Mouse (Mus musculus): ENCODE results near the gene Hist1h2ag.
A peak's percentile ranks its signal among the peaks of the same experiment; 100 is the strongest.

Gene Hist1h2ag

DNA sequence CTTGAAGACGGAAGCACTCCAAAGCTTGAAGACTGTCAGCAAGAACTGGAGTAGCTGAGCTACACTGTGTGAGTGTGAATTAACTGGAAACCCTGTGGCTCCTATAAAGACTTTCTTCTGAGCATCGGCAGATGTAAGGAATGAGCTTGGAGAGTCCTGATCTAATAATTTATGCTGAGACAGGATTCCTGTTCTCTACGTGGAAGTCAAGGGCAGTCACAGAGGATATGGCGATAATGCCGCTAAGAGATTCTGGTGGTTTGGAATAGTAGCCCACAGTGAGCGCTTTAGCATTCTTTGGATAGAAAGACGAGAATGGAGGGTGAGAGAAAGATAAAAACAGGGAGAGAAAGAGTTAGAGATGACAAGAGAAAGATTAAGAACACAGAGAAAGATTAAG is 34.9 kb downstream of the Hist1h2ag start:
- no peak for DNase-seq

DNA sequence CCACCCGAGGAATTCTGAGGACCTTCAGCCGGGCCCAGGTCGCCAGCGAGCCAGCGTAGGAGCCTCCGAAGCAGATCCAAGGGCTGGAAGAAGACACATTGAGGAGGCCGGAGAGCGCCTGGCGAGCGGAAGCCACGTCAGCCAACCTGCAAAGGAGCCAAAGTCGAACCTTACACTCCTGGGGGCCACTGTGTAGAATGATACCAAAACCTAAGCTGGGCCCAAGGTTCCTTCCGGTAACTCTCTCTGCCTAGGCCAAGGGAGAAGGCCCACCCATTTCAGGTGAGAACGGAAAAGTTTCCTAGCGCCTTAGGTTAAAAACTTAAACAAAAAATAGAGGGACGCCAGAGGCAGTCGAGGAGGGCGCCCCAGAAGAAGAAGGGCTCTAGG is 35.6 kb downstream of the Hist1h2ag start:
- no peak for DNase-seq

DNA sequence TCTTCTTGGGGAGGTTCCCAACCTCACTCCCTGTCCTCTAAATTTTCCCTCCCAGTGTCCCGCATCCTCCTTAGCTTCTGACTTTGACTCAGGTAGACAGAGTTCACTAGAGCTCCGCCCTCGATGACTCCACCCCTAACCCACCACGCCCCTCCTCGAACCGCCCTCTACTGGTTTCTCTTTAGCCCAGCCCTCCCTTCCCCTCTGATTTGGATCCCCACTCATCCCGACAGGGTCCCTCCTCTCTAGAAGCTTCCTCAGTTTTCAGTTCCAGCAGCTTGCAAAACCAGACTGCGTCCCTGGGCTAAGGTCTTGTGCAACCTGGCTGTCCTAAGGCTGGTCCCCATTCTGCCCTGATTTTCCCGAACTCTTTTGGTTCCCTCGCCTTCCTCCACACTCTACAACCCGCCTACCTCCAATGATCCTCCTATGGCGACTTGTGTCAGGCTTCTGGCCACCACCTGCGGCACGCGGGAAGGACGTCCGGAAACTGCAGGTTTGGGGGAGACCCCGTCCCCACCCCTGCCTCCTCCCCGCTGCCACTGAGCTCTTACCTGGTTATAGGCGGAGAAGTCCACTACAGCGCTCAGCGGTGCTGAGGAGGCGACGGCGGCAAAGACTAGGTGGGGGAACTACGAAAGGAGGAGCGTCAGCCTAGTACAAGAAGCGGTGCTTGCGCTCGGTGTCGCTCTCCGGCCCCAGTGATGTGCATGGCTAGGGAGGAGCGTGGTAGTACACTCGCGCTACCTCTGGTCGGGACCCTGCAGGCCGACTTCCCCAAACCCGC is 36.2 kb downstream of the Hist1h2ag start:
- peak; percentile 74 to 77 for DNase-seq

DNA sequence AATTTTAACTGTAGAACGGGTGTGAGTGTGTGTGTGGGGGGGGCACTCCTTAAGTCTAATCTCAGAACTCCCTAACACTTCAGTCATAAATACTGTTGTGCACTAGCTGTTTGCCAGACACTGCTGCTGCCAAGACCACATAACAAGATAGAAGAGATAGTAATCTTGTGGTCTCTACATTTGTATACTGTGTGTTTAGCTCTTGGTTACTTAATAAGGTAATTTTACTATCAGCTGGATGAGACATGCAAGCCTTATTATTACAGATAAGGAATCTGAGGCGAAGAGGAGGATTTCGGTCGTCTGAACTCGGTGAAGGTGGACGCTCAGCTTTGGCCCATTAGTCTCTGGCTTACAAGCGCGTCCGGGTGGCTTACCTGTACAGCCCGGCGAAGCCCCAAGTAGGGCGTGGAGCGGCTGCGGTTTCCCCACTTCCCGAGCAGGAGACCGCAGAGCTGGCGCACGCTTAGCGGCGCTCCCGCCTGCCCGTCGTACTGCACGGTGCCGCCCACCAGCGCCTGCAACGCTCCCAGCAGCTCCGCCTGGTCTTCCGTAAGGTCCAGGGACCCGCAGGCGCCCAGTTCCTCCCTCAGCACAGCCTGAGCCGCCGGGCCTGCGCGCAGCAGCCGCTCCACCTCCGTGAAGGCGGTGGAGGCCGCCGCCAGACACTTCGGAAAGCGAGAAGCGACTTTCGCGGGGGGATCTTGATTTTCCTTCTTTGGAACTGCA is 37.0 kb downstream of the Hist1h2ag start:
- peak; percentile 50 to 52 for DNase-seq

DNA sequence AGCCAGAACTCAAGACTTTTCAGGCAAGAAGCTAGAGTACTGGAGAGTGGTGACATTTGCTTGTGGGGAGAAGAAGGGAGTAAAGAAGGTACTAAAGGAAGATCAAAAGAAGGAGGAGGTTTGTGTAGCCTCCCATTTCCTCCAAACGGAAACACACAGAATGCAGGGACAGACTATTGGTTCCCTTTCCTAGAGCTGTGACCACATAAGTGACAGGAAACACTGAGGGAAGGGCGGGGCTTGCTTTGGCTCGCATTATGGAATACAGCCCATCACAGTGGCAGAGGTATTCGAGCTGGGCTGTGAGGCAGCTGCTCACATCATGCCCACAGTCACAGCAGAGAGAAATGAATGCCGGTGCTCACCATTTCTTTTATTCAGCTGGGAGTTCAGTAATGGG is 40.9 kb downstream of the Hist1h2ag start:
- DNase-seq, result no peak

DNA sequence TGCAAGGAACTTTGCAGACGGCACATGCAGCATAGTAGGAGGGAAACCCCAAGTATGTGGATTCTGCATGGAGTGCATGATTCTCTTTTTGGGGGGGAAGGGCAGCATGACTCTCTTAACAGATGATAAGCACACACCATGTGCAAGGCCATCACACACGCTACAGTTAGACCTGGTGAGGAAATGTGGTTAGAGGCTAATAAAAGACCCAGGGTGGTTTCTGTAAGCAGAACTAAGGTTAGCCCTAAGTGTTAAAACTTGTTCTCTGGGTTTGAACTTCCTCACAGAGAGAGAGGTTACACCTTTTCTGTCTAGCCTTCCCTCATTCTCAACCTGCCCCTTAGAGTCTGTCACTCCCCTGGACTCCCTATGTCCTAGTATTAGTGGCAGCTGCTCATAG is 41.4 kb downstream of the Hist1h2ag start:
- DNase-seq, result no peak

DNA sequence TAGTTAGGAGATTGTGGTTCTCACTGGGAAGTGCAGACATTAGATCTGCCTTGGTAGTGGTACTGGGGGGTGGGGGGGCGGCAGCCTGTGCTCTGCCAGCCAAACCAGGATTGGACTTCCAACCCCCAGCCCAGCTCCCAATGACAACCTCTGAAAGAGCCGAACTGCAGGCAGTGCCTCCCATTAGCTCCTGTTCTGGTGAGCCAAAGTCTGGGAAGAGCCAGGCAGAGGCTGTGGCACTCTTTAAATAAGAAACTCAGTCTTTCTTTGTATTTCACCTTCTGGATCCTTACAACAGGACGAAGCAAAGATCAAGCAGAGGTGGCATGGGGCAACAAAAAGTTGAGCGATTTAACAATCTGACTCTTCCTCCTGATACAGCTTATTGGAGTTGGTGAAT is 43.6 kb downstream of the Hist1h2ag start:
- no peak for DNase-seq

DNA sequence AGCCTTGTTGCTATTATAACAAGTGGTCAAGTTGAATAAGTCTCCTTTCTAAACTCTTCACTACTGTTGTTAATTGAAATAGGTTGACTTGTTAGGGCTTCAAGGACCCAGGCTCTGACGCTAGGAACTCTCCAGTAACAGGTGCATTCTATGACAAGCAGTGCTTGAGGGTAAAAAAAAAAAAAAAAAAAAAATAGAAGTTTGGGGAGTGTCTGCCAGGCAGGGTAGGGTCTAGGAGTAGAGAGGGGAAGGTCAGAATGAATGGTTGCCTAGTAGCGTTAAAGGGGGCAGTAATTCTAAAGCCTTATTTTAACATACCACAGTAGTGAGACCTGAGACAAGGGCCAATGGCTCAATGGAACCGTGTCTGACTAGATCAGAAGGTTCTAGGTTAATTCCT is 44.3 kb downstream of the Hist1h2ag start:
- no peak for DNase-seq

DNA sequence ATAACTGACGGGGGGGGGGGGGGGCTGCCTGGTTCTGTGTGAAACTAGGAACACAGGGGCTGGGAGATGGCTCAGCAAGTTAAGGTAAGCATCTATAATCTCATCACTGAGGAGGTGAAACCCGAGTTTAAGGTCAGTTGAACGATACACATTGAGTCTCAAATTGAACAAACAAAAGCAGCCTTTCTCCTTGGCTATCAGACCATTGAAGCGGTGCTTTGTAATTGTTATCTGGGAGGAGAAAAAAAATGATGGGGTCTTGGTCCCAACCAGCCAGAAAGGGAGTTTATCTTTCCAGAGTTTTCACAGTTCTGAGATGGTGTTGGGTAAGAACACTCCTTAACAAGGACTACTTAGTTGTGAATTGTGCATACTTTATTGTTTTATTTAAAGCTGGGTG is 44.9 kb downstream of the Hist1h2ag start:
- DNase-seq, result no peak

DNA sequence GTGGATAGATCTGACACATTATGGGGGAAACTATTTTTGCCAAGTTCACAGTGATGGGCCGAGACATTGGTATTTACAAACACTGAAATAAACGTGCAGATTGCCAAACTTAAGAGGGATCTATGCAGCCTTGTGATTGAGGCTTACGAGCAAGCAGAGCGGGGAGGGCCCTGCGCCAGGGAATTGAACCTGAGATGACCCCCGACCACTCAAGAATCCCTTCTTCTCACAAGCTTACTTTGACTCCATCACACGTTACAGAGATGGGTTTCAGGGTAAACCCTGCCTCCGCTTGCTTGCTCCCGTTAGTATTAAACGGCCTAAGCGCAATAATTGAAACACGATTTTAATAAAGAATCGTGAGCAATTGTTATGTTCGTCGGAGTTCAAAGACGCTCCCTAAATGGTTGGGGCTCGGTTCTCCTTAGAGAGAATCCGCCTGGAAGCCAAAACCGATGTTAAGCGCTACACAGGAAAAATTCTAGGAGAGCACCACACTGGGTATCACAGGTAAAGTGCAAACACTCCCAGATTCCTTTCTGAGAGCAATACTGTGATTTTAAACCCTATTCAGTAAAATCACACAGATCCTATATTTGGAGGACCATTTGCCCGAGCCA is 45.4 kb downstream of the Hist1h2ag start:
- no peak for DNase-seq

DNA sequence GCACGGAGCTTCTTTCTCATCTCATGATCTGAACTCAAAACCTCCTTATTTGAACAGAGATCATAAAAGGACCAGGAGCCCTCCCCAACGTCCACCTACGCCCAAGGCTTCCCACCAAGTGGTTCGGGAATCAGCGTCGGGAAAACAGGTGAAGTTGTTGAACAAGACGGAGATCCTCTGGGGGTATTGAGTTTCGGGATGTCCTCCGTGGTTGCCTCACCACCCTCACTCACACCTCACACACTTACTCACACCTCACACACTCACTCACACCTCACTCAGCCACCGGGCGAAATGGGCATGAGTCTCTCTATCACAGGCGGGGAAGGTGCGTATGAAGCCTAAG is 45.9 kb downstream of the Hist1h2ag start:
- DNase-seq, result no peak

DNA sequence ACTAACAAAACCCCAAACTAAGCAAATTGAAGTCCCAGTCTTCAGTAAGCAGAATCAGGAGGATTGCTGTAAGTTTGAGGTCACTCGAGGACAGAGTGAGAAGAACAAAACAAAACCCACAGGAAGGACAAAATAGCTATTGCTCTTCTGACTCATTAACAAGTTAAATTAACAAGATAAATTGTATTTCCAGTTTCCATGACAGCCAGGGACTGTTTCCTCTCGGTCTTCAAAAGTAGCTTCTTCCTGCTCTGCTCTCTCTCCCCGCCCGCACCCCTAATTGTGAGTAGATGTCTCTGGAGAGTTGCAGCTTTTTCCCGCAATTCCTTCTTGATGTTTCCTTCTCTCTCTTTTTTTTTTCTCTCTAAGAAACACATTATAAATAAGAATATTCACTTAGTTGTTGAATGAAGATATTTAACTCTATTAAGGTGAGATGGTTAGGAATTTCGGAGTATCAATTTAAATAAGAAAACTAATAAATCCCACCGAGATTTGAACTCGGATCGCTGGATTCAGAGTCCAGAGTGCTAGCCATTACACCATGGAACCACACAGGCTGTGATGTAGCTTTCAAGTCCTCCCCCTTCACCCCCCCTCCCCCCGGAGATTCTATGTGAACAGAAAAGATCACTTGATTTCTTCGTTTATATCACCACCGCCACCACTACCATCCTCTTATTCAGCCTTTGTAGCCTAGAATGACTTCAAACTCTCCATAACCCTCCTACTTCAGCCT is 46.5 kb downstream of the Hist1h2ag start:
- DNase-seq, result no peak

DNA sequence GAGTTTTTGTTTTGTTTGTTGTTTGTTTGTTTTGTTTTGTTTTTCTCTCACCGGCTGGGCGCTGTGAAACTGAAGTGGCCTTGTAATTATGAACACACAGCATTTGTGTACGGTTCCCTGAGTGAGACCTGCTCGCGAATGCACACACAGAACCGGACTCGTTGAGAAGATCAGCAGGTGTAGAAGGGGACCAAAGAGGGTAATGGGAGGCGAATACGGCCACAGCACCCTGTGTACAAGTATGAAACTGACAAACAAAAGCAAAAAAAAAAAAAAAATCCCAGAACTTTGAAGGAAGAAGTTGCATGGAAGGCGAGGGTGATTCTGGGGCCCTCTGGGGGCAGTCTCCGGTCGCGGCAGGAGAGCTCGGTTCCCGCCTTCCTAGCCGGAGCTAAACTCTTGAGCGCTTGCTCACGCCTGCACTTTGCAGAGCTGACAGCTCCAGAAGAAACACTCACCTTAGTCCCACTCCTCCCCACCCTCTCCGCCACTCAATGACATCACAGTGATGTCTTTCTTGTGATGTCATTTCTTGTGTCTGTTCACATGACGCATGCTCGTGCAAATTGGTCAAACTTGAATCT is 47.3 kb downstream of the Hist1h2ag start:
- no peak for DNase-seq

DNA sequence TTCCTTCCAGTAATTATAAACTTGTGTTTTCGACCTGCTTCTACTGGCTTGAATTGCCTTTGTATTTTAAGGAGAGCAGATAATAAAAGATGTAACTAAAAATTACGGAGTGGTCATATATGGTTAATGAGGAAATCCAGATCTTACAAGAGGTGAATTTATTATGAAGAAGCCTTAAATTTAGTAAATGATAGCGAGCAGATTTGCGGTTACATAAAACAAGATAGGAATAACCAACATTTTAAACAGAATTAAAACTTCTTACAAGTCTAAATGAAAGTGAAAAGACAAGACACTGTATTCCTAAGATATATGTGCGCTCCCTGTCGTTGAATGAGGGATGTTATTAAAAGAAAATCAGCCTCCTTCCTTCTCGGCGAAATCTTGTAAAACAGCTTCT is 47.8 kb downstream of the Hist1h2ag start:
- no peak for DNase-seq

DNA sequence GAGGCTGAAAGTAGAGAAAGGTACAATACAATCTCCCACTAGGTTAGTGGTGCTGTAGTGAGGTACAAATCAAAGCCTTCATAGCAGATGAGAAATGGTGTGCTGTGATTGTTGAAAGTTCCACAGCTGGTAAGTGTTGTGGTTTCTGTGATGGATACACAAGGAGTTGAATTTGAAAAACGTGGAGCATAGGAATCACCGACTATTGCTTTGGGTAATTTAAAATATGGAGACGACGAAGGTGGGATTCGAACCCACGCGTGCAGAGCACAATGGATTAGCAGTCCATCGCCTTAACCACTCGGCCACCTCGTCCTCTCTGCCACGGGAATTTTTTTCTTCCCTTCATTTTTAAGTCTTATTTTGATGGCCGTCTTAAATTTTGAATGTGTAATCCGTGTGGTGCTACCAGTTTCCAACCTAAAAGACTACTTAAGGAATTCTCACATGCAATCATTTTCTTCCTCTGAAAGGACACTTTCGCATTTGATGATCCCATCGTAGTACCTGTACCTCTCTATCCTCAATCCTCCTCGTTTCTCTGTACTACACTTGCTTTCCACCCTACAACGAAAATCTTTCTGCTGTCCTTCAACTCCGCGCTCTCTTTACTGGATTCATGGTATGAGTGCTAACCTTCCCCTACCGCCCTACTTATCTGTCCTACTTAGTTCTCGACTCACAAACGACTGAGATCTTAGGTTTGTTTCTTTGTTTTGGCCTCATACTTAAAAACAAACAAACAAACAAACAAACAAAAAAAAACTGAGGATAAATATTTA is 48.6 kb downstream of the Hist1h2ag start:
- no peak for DNase-seq

DNA sequence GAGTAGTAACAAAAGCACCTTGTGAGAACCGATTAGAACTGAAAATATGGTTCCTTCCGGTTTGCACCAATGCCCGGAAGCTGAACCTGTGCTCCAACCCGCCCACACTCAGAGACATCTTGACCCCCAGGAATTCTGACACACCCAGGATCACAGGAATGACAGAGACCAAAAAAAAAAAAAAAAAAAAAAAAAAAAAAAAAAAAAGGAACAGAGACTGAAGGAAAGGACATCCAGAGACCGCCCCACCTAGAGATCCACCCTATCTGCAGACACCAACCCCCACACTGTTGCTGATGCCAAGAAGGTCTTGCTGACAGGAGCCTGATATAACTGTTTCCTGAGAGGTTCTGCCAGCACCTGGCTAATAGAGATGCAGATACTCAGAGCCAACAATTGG is 50.2 kb downstream of the Hist1h2ag start:
- no peak for DNase-seq

Measured in lung, adult 18-20 months (tissue).